Mouse (Mus musculus) C2C12 (cell line): ENCODE results near the gene Clasp1.

Source experiments
- CTCF ChIP-seq: IDR thresholded peaks from one replicate; pipeline ENCODE4 v1.5.1; 2011; ENCODE audit not compliant: control insufficient read depth, insufficient read depth, insufficient read length
- MAX ChIP-seq: IDR thresholded peaks from one replicate; pipeline ENCODE4 v1.6.1; 2011; ENCODE audit warnings: mild to moderate bottlenecking, control low read depth

DNA sequence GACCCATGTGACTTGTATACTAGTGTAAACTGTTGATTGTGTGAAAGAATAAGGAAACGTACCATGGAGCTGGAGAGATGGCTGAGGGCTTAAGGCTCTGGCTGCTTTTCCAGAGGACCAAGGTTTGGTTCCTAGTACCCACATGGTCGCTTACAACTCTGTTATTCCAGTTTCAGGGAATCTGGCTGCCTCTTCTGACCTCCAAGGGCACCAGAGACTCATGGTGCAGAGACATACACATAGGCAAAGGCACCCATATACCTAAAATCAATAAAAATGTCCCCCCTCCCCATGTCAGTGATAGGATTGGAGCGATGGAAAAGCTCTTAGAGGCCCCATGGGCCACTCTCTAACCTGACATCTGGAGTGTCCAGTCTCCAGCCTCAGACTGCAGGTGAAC lies 5.1 kb downstream of the Clasp1 start:
- no peak for TF ChIP-seq MAX
- no peak for TF ChIP-seq CTCF
